Mouse (Mus musculus): ENCODE measurements around the gene Kdf1. TPM values are rescaled to one million over a fixed set of nuclear protein-coding genes. Genes with fewer than 3 reads are reported as not detected.

The Kdf1 gene
- total and polyA plus RNA-seq, 2 experiments from 2014 or later: 0.26 to 0.60 TPM

GRCm38 (mm10) chr4:133480754-133481153, 38.0 kb upstream of the Kdf1 start:
- Histone ChIP-seq H3K4me3 (ENCODE audit: low read length) (no peak overlapping the region), H3K27ac (no peak overlapping the region), H3K4me2 (ENCODE audit: low read depth, low read length) (no peak overlapping the region), H3K9ac (replicated peaks; ENCODE audit: low read length) (no peak overlapping the region), H3K27me3 (ENCODE audit: insufficient read depth, low read length) (no peaks in the 10 kb centered on the region; the same call in 1 of the 2 replicates), H3K36me3 (ENCODE audit: insufficient read depth, low read length) (no peaks in the 10 kb centered on the region), H3K9me3 (ENCODE audit: low read length) (no peaks in the 10 kb centered on the region), H3K4me1 (ENCODE audit: insufficient read depth, low read length) (peaks cover 4% of the 10 kb centered on the region; the same call in 1 of the 2 replicates)
- DNase-seq (ENCODE audit: low spot score) (no peak), ATAC-seq (no peak)
- no peak for TF ChIP-seq CTCF (IDR thresholded peaks at IDR 0.05; ENCODE audit: low read depth)
- 43% methylated on average over 6 of the region's 6 CpGs for WGBS

- TF ChIP-seq CTCF (IDR thresholded peaks at IDR 0.05; ENCODE audit: low read depth): no peak
- Histone ChIP-seq H3K4me3 (ENCODE audit: low read length) (no peak overlapping the region), H3K4me2 (ENCODE audit: low read depth, low read length) (no peak overlapping the region), H3K27me3 (ENCODE audit: insufficient read depth, low read length) (no peaks in the 10 kb centered on the region; the same call in 1 of the 2 replicates), H3K9me3 (ENCODE audit: low read length) (no peaks in the 10 kb centered on the region), H3K27ac (no peak overlapping the region), H3K36me3 (ENCODE audit: insufficient read depth, low read length) (no peaks in the 10 kb centered on the region), H3K4me1 (ENCODE audit: insufficient read depth, low read length) (peaks cover 4% of the 10 kb centered on the region; the same call in 1 of the 2 replicates), H3K9ac (replicated peaks; ENCODE audit: low read length) (no peak overlapping the region)
- WGBS: 42% methylated on average over 4 of the region's 4 CpGs
- ATAC-seq (no peak), DNase-seq (ENCODE audit: low spot score) (no peak)
Observed at GRCm38 (mm10) chr4:133481488-133481887, 37.3 kb upstream of the Kdf1 start.

- Histone ChIP-seq H3K27ac (no peak overlapping the region), H3K4me3 (ENCODE audit: low read length) (no peak overlapping the region), H3K36me3 (ENCODE audit: insufficient read depth, low read length) (no peaks in the 10 kb centered on the region), H3K9me3 (ENCODE audit: low read length) (no peaks in the 10 kb centered on the region), H3K27me3 (ENCODE audit: insufficient read depth, low read length) (no peaks in the 10 kb centered on the region; the same call in 1 of the 2 replicates), H3K4me1 (ENCODE audit: insufficient read depth, low read length) (peaks cover 4% of the 10 kb centered on the region; the same call in 1 of the 2 replicates), H3K9ac (replicated peaks; ENCODE audit: low read length) (no peak overlapping the region), H3K4me2 (ENCODE audit: low read depth, low read length) (no peak overlapping the region)
- DNase-seq (ENCODE audit: low spot score) (no peak), ATAC-seq (no peak)
- no peak for TF ChIP-seq CTCF (IDR thresholded peaks at IDR 0.05; ENCODE audit: low read depth)
- 76% methylated on average over 3 of the region's 3 CpGs for WGBS
Observed at GRCm38 (mm10) chr4:133482479-133482878, 36.3 kb upstream of the Kdf1 start.

- Histone ChIP-seq H3K4me3 (ENCODE audit: low read length) (no peak overlapping the region), H3K4me2 (ENCODE audit: low read depth, low read length) (0 out of 2 replicates have a peak overlapping the region, but pooled peaks have one; percentile 11), H3K27ac (no peak overlapping the region), H3K36me3 (ENCODE audit: insufficient read depth, low read length) (no peaks in the 10 kb centered on the region), H3K9me3 (ENCODE audit: low read length) (no peaks in the 10 kb centered on the region), H3K9ac (replicated peaks; ENCODE audit: low read length) (no peak overlapping the region), H3K27me3 (ENCODE audit: insufficient read depth, low read length) (no peaks in the 10 kb centered on the region; the same call in 1 of the 2 replicates), H3K4me1 (ENCODE audit: insufficient read depth, low read length) (peaks cover 4% of the 10 kb centered on the region; the same call in 1 of the 2 replicates)
- no peak for TF ChIP-seq CTCF (IDR thresholded peaks at IDR 0.05; ENCODE audit: low read depth)
- WGBS: 11% methylated on average over 22 of the region's 22 CpGs
- no peak for ATAC-seq
- DNase-seq (ENCODE audit: low spot score): no peak
Observed at GRCm38 (mm10) chr4:133484266-133485025, 34.3 kb upstream of the Kdf1 start.

- ATAC-seq (no peak), DNase-seq (ENCODE audit: low spot score) (no peak)
- no peaks in the 10 kb centered on the region for H3K9me3 ChIP-seq (ENCODE audit: low read length)
- H3K4me3 ChIP-seq (ENCODE audit: low read length): no peak overlapping the region
- WGBS: 87% methylated on average over 28 of the region's 28 CpGs
- H3K36me3 ChIP-seq (ENCODE audit: insufficient read depth, low read length): no peaks in the 10 kb centered on the region
- H3K27me3 ChIP-seq (ENCODE audit: insufficient read depth, low read length): no peaks in the 10 kb centered on the region; the same call in 1 of the 2 replicates
- H3K27ac ChIP-seq: no peak overlapping the region
- no peak overlapping the region for H3K9ac ChIP-seq (replicated peaks; ENCODE audit: low read length)
- H3K4me2 ChIP-seq (ENCODE audit: low read depth, low read length): no peak overlapping the region
- H3K4me1 ChIP-seq (ENCODE audit: insufficient read depth, low read length): peaks cover 8% of the 10 kb centered on the region; the same call in 1 of the 2 replicates
- no peak for TF ChIP-seq CTCF (IDR thresholded peaks at IDR 0.05; ENCODE audit: low read depth)
Observed at GRCm38 (mm10) chr4:133485691-133486425, 32.9 kb upstream of the Kdf1 start.

GRCm38 (mm10) chr4:133486673-133487357, 31.9 kb upstream of the Kdf1 start:
- ATAC-seq (no peak), DNase-seq (ENCODE audit: low spot score) (no peak)
- TF ChIP-seq CTCF (IDR thresholded peaks at IDR 0.05; ENCODE audit: low read depth): no peak
- H3K4me3 ChIP-seq (ENCODE audit: low read length): no peak overlapping the region
- no peaks in the 10 kb centered on the region for H3K9me3 ChIP-seq (ENCODE audit: low read length)
- no peak overlapping the region for H3K9ac ChIP-seq (replicated peaks; ENCODE audit: low read length)
- H3K27me3 ChIP-seq (ENCODE audit: insufficient read depth, low read length): no peaks in the 10 kb centered on the region
- 93% methylated on average over 26 of the region's 26 CpGs for WGBS
- peaks cover 8% of the 10 kb centered on the region; the same call in 1 of the 2 replicates for H3K4me1 ChIP-seq (ENCODE audit: insufficient read depth, low read length)
- H3K36me3 ChIP-seq (ENCODE audit: insufficient read depth, low read length): no peaks in the 10 kb centered on the region
- no peak overlapping the region for H3K27ac ChIP-seq
- no peak overlapping the region for H3K4me2 ChIP-seq (ENCODE audit: low read depth, low read length)

All from hindbrain, postnatal 0 days (tissue).